Comparison of ENCODE assay signal across 8 mouse cellular contexts in genomic region chr17:29460119-29460505, GRCm38 (mm10). TPM values are rescaled to one million over a fixed set of nuclear protein-coding genes. Genes with fewer than 3 reads are reported as not detected.
DNase-seq lines count a peak whose midpoint lies in the region; ATAC-seq and TF ChIP-seq lines count a peak whose summit lies in the region.

No protein-coding gene starts in this region.

- TF ChIP-seq EP300 in liver, postnatal 0 days (IDR thresholded peaks at IDR 0.05; ENCODE audit: low read depth) = no peak

- 0 out of 2 replicates have a peak overlapping the region, but pooled peaks have one; percentile 21 for H3K27ac ChIP-seq in forebrain, postnatal 0 days (ENCODE audit: low read depth, low read length)
- peak overlapping the region; percentile 59; the same call in 1 of the 2 replicates for H3K27ac ChIP-seq in liver, postnatal 0 days (ENCODE audit: low read depth)
- H3K27ac ChIP-seq in thymus, adult 2 months (ENCODE audit: control insufficient read depth, insufficient read depth, low read length) = no peak overlapping the region

- no peak for ATAC-seq in forebrain, postnatal 0 days
- ATAC-seq in liver, postnatal 0 days = no peak

- no peaks in the 10 kb centered on the region for H3K27me3 ChIP-seq in forebrain, postnatal 0 days (ENCODE audit: insufficient read depth, low read length)
- peaks cover 44% of the 10 kb centered on the region for H3K27me3 ChIP-seq in liver, postnatal 0 days (ENCODE audit: insufficient read depth, low read length)
- H3K27me3 ChIP-seq in thymus, adult 2 months (ENCODE audit: control insufficient read depth, insufficient read depth, low read length) = no peaks in the 10 kb centered on the region

- H3K4me1 ChIP-seq in forebrain, postnatal 0 days (ENCODE audit: insufficient read depth) = 0 out of 2 replicates have a peak, but pooled peaks cover 4% of the 10 kb centered on the region
- peaks cover 14% of the 10 kb centered on the region; the same call in 1 of the 2 replicates for H3K4me1 ChIP-seq in liver, postnatal 0 days (ENCODE audit: insufficient read depth)
- peaks cover 6% of the 10 kb centered on the region for H3K4me1 ChIP-seq in thymus, adult 2 months (replicated peaks; ENCODE audit: control insufficient read depth, insufficient read depth, low read length)

- no peak for TF ChIP-seq POLR2A in thymus, adult 2 months (IDR thresholded peaks at IDR 0.05; ENCODE audit: control insufficient read depth, extremely low read depth, insufficient read depth, low read length, poor library complexity)

- DNase-seq in gastrocnemius, adult 18-20 months (ENCODE audit: low spot score) = peak; percentile 55
- DNase-seq in gastrocnemius, postnatal 4 days (ENCODE audit: low spot score in 2 of 2) = no peak
- peak; percentile 31 for DNase-seq in 3T3-L1 (ENCODE audit: low read depth, low spot score)
- DNase-seq in forebrain, postnatal 0 days = no peak
- no peak for DNase-seq in liver, postnatal 0 days
- no peak for DNase-seq in c-Kit-positive CD71-positive TER-119-positive erythroid progenitor cells, embryonic 14.5 days (ENCODE audit: low spot score)
- DNase-seq in cerebellum, adult 8-10 months = no peak
- no peak for DNase-seq in thymus, adult 2 months

- 20% methylated on average over 5 of the region's 5 CpGs for WGBS in forebrain, postnatal 0 days
- WGBS in liver, postnatal 0 days (ENCODE audit: insufficient replicate concordance) = 28% methylated on average over 5 of the region's 5 CpGs
- 75% methylated on average over 5 of the region's 5 CpGs for WGBS in thymus, adult 2 months

- no peak overlapping the region for H3K4me3 ChIP-seq in forebrain, postnatal 0 days (ENCODE audit: low read depth, low read length)
- H3K4me3 ChIP-seq in liver, postnatal 0 days (ENCODE audit: low read depth, low read length) = no peak overlapping the region
- no peak overlapping the region for H3K4me3 ChIP-seq in thymus, adult 2 months (ENCODE audit: control insufficient read depth, insufficient read depth, low read length)

- H3K9me3 ChIP-seq in forebrain, postnatal 0 days (ENCODE audit: low read length) = no peaks in the 10 kb centered on the region
- no peaks in the 10 kb centered on the region for H3K9me3 ChIP-seq in liver, postnatal 0 days (ENCODE audit: low read length)

- no peak overlapping the region for H3K9ac ChIP-seq in forebrain, postnatal 0 days
- 0 out of 2 replicates have a peak overlapping the region, but pooled peaks have one; percentile 35 for H3K9ac ChIP-seq in liver, postnatal 0 days (replicated peaks)

- peak overlapping the region; percentile 41 for H3K4me2 ChIP-seq in forebrain, postnatal 0 days (ENCODE audit: low read depth)
- H3K4me2 ChIP-seq in liver, postnatal 0 days (ENCODE audit: low read depth, low read length) = peak overlapping the region; percentile 27; the same call in 1 of the 2 replicates

- no peaks in the 10 kb centered on the region for H3K36me3 ChIP-seq in forebrain, postnatal 0 days (ENCODE audit: insufficient read depth)
- no peaks in the 10 kb centered on the region for H3K36me3 ChIP-seq in liver, postnatal 0 days (replicated peaks; ENCODE audit: insufficient read depth, low read length)
- no peaks in the 10 kb centered on the region for H3K36me3 ChIP-seq in thymus, adult 2 months (ENCODE audit: control insufficient read depth, insufficient read depth, low read length)

- TF ChIP-seq CTCF in forebrain, postnatal 0 days (IDR thresholded peaks at IDR 0.05; ENCODE audit: low read depth) = no peak
- TF ChIP-seq CTCF in liver, postnatal 0 days (IDR thresholded peaks at IDR 0.05; ENCODE audit: low read depth) = no peak
- no peak for TF ChIP-seq CTCF in thymus, adult 2 months (IDR thresholded peaks at IDR 0.05; ENCODE audit: borderline replicate concordance, control insufficient read depth, extremely low read depth, insufficient read depth, low read length, poor library complexity)

RNA-seq across cellular contexts. Expression of gene Pim1, which starts 30.4 kb away (rescaled TPM):
- total RNA-seq in gastrocnemius, adult 18-20 months (2021) = 10 to 100 TPM; 18.8 to 25.4 TPM
- 10 to 100 TPM; 21.4 to 21.8 TPM for total RNA-seq in gastrocnemius, postnatal 4 days (2021)
- total RNA-seq in forebrain, postnatal 0 days (2014; rRNA removed) = 8.7 and 14.6 TPM in 2 replicates
- polyA plus RNA-seq in forebrain, postnatal 0 days (2015; fragmentation: Nextera tagmentation; extraction: Ambion mirVana) = 10.3 and 12.0 TPM in 2 replicates
- 35.6 and 57.1 TPM in 2 replicates for polyA plus RNA-seq in liver, postnatal 0 days (2015; fragmentation: Nextera tagmentation; extraction: Ambion mirVana)
- 92.7 and 128 TPM in 2 replicates for polyA plus RNA-seq in thymus, adult 2 months (2012; rRNA removed)

Comparison
In these comparisons a context has a peak if more than half of its experiments do, and no peak if none do; other contexts are left out.
1. DNase-seq: peak in gastrocnemius, adult 18-20 months (single experiment) and 3T3-L1 (single experiment); none in gastrocnemius, postnatal 4 days (0 of 2), forebrain, postnatal 0 days (single experiment), liver, postnatal 0 days (single experiment), c-Kit-positive CD71-positive TER-119-positive erythroid progenitor cells, embryonic 14.5 days (single experiment), cerebellum, adult 8-10 months (single experiment) and thymus, adult 2 months (single experiment).